Mouse (Mus musculus) lung, adult 2 months (tissue): ENCODE measurements at regions not wholly inside any gene's neighbourhood (a gene's known extent, or its start where the extent isn't known, plus 50 kb on each side); places are given as distances from the start of the nearest gene placed in this dataset.

Experiments
- CTCF ChIP-seq: fragments of 200-500 bp; IDR thresholded peaks from 2 replicates; pipeline ENCODE4 v1.5.1; 2011; ENCODE audit warnings: mild to moderate bottlenecking, low read length, control low read depth; ENCODE audit not compliant: insufficient read depth
- POLR2A ChIP-seq: fragments of 200-500 bp; IDR thresholded peaks from 2 replicates; pipeline ENCODE4 v1.6.1; 2011; ENCODE audit warnings: low read depth, mild to moderate bottlenecking, control low read depth, low read length, borderline replicate concordance; ENCODE audit errors: extremely low read depth

DNA sequence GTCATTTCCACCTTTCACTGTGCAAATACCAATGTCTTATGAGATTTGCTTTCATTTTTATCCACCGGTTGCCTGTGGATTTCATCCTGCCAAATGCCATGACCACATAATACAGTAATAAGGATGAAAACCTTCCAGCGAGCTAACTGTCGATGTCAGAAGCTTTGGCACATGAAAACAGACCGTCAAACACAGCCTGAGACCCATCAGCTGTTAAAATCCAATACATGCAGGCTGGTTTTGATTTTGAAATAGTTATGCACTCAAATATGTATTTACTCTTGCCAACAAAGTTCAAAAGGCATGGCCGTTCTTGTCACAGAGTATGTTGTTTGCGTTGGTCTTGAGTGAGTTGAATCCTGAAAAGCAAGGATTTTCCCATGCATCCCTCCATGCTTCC, 415.6 kb upstream of the Slc35b3 start:
- TF ChIP-seq CTCF (no peak), POLR2A (no peak)
